Mouse (Mus musculus): ENCODE measurements around the gene Olfr1437. TPM values are rescaled to one million over a fixed set of nuclear protein-coding genes. Genes with fewer than 3 reads are reported as not detected.
"Not testable (repeated sequence)": the region's sequence is repeated elsewhere in the genome, so short reads cannot be mapped to it uniquely, and the experiment has no call there.

Olfr1437 gene
- not detected in 2 replicates for polyA plus RNA-seq (2015; fragmentation: Nextera tagmentation; extraction: Ambion mirVana)

GRCm38 (mm10) chr19:12325001-12325400 lies at the start of gene Olfr1437:
Gene Olfr1437, minus strand, starts transcription at chr19:12325101.
- H3K9me3 ChIP-seq (ENCODE audit: control insufficient read depth, low read length), result no peaks in the 10 kb centered on the region
- TF ChIP-seq EP300 (optimal IDR thresholded peaks at IDR 0.05), result no peak
- TF ChIP-seq CTCF (IDR thresholded peaks at IDR 0.05; ENCODE audit: low read depth), result no peak
- WGBS, result 92% methylated on average over 2 of the region's 2 CpGs
- H3K36me3 ChIP-seq (ENCODE audit: control insufficient read depth, insufficient read depth, low read length), result no peaks in the 10 kb centered on the region
- ATAC-seq (ENCODE audit: low FRiP score, low TSS enrichment), result no peak
- DNase-seq (ENCODE audit: low spot score), result no peak
- H3K27me3 ChIP-seq (ENCODE audit: control insufficient read depth, insufficient read depth, low read length), result no peaks in the 10 kb centered on the region
- no peak within 1 kb of the TSS for H3K27ac ChIP-seq (replicated peaks)
- no peak within 1 kb of the TSS for H3K4me3 ChIP-seq (ENCODE audit: low read depth, low read length)
- no peak within 1 kb of the TSS for H3K9ac ChIP-seq (ENCODE audit: low read length)
- no peak within 1 kb of the TSS for H3K4me2 ChIP-seq (replicated peaks; ENCODE audit: low read depth)
- no peaks in the 10 kb centered on the region for H3K4me1 ChIP-seq (replicated peaks; ENCODE audit: control insufficient read depth, insufficient read depth)

GRCm38 (mm10) chr19:12374465-12375025 lies 49.6 kb upstream of the Olfr1437 start:
- Histone ChIP-seq H3K4me1 (replicated peaks; ENCODE audit: control insufficient read depth, insufficient read depth) (no peaks in the 10 kb centered on the region), H3K9me3 (ENCODE audit: control insufficient read depth, low read length) (no peaks in the 10 kb centered on the region), H3K36me3 (ENCODE audit: control insufficient read depth, insufficient read depth, low read length) (no peaks in the 10 kb centered on the region), H3K27me3 (ENCODE audit: control insufficient read depth, insufficient read depth, low read length) (no peaks in the 10 kb centered on the region), H3K4me3 (ENCODE audit: low read depth, low read length) (no peak overlapping the region), H3K9ac (ENCODE audit: low read length) (no peak overlapping the region), H3K27ac (replicated peaks) (no peak overlapping the region), H3K4me2 (replicated peaks; ENCODE audit: low read depth) (no peak overlapping the region)
- TF ChIP-seq EP300 (optimal IDR thresholded peaks at IDR 0.05) (no peak), CTCF (IDR thresholded peaks at IDR 0.05; ENCODE audit: low read depth) (no peak)
- ATAC-seq (ENCODE audit: low FRiP score, low TSS enrichment) (no peak), DNase-seq (ENCODE audit: low spot score) (no peak)
- WGBS, result 37% methylated on average over 2 of the region's 2 CpGs

GRCm38 (mm10) chr19:12373004-12373403 lies 48.1 kb upstream of the Olfr1437 start:
- H3K4me3 ChIP-seq (ENCODE audit: low read depth, low read length), result no peak overlapping the region
- H3K36me3 ChIP-seq (ENCODE audit: control insufficient read depth, insufficient read depth, low read length), result no peaks in the 10 kb centered on the region
- H3K9ac ChIP-seq (ENCODE audit: low read length), result no peak overlapping the region
- DNase-seq (ENCODE audit: low spot score) (no peak), ATAC-seq (ENCODE audit: low FRiP score, low TSS enrichment) (no peak)
- H3K27ac ChIP-seq (replicated peaks), result no peak overlapping the region
- no peaks in the 10 kb centered on the region for H3K4me1 ChIP-seq (replicated peaks; ENCODE audit: control insufficient read depth, insufficient read depth)
- no peak overlapping the region for H3K4me2 ChIP-seq (replicated peaks; ENCODE audit: low read depth)
- H3K27me3 ChIP-seq (ENCODE audit: control insufficient read depth, insufficient read depth, low read length), result no peaks in the 10 kb centered on the region
- TF ChIP-seq CTCF (IDR thresholded peaks at IDR 0.05; ENCODE audit: low read depth), result no peak
- TF ChIP-seq EP300 (optimal IDR thresholded peaks at IDR 0.05), result no peak
- 76% methylated on average over 3 of the region's 3 CpGs for WGBS
- H3K9me3 ChIP-seq (ENCODE audit: control insufficient read depth, low read length), result no peaks in the 10 kb centered on the region

DNA sequence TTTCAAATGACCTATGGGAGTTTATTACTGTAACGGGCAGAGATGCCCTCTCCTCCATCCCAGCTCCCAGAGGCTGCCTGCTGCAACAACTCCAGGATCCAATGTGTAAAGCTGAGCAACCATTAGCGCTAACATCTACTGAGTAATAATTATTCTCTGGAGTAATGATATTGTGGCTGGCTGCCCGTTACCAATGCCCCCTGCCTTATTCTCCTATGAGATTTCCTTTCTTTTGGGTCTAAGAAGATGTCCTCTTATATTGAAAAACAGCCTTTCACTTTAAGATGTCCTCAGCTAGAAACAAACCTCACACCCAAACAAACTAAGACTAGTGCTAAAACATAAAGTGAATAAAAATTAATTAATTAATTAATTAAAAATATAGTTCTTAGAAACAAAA lies 10.9 kb upstream of the Olfr1437 start, which contains the start of gene Olfr1438-ps1:
TSS of gene Olfr1438-ps1 (minus strand) at position 101 of the 400 bp plus-strand sequence.
- 83% methylated on average over 3 of the region's 3 CpGs for WGBS
- Histone ChIP-seq H3K36me3 (ENCODE audit: control insufficient read depth, insufficient read depth, low read length) (no peaks in the 10 kb centered on the region), H3K4me2 (replicated peaks; ENCODE audit: low read depth) (no peak within 1 kb of the TSS), H3K27me3 (ENCODE audit: control insufficient read depth, insufficient read depth, low read length) (no peaks in the 10 kb centered on the region), H3K27ac (replicated peaks) (no peak within 1 kb of the TSS), H3K4me1 (replicated peaks; ENCODE audit: control insufficient read depth, insufficient read depth) (no peaks in the 10 kb centered on the region), H3K9ac (ENCODE audit: low read length) (no peak within 1 kb of the TSS), H3K9me3 (ENCODE audit: control insufficient read depth, low read length) (no peaks in the 10 kb centered on the region), H3K4me3 (ENCODE audit: low read depth, low read length) (no peak within 1 kb of the TSS)
- ATAC-seq (ENCODE audit: low FRiP score, low TSS enrichment), result no peak
- DNase-seq (ENCODE audit: low spot score), result no peak
- no peak for TF ChIP-seq CTCF (IDR thresholded peaks at IDR 0.05; ENCODE audit: low read depth)
- TF ChIP-seq EP300 (optimal IDR thresholded peaks at IDR 0.05), result no peak

GRCm38 (mm10) chr19:12299030-12299429 lies 25.9 kb downstream of the Olfr1437 start, which contains the start of gene Olfr1436:
Gene Olfr1436, minus strand, starts transcription at chr19:12299130.
- H3K4me2 ChIP-seq (replicated peaks; ENCODE audit: low read depth); H3K9ac ChIP-seq (ENCODE audit: low read length); ATAC-seq (ENCODE audit: low FRiP score, low TSS enrichment); H3K9me3 ChIP-seq (ENCODE audit: control insufficient read depth, low read length); H3K27me3 ChIP-seq (ENCODE audit: control insufficient read depth, insufficient read depth, low read length); H3K27ac ChIP-seq (replicated peaks); H3K4me1 ChIP-seq (replicated peaks; ENCODE audit: control insufficient read depth, insufficient read depth); H3K4me3 ChIP-seq (ENCODE audit: low read depth, low read length); H3K36me3 ChIP-seq (ENCODE audit: control insufficient read depth, insufficient read depth, low read length); DNase-seq (ENCODE audit: low spot score): not testable (repeated sequence)
- WGBS, result 72% methylated on average over 1 of the region's 1 CpGs

DNA sequence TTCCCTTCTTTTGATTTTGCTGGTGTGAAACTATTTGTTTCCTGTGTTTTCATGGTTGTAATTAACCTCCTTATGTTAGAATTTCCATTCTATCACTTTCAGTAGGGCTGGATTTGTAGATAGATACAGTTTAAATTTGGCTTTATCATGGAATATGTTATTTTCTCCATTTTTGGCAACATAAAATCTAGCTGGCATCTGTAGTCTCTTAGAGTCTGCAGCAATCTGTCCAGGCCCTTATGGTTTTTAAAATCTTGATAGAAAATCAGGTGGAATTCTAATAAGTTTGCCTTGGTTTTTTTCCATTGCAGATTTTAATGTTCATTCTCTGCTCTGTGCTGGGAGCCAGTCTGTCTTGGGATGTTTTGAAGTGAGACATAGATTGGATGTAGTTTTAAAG lies 31.9 kb downstream of the Olfr1437 start:
- Histone ChIP-seq H3K4me1 (replicated peaks; ENCODE audit: control insufficient read depth, insufficient read depth) (no peaks in the 10 kb centered on the region), H3K4me3 (ENCODE audit: low read depth, low read length) (no peak overlapping the region), H3K27me3 (ENCODE audit: control insufficient read depth, insufficient read depth, low read length) (no peaks in the 10 kb centered on the region), H3K27ac (replicated peaks) (no peak overlapping the region), H3K9ac (ENCODE audit: low read length) (no peak overlapping the region), H3K36me3 (ENCODE audit: control insufficient read depth, insufficient read depth, low read length) (no peaks in the 10 kb centered on the region), H3K9me3 (ENCODE audit: control insufficient read depth, low read length) (no peaks in the 10 kb centered on the region), H3K4me2 (replicated peaks; ENCODE audit: low read depth) (no peak overlapping the region)
- DNase-seq (ENCODE audit: low spot score) (no peak), ATAC-seq (ENCODE audit: low FRiP score, low TSS enrichment) (no peak)
- TF ChIP-seq CTCF (IDR thresholded peaks at IDR 0.05; ENCODE audit: low read depth), result no peak
- no peak for TF ChIP-seq EP300 (optimal IDR thresholded peaks at IDR 0.05)

Measured in stomach, postnatal 0 days (tissue).